Mouse (Mus musculus) cerebellum, adult 11-12 months (tissue): ENCODE data around the gene Gimap5.

Experiments
- DNase-seq: peaks from one replicate; pipeline ENCODE4 v3.0.0; 2022

Gene Gimap5

DNA sequence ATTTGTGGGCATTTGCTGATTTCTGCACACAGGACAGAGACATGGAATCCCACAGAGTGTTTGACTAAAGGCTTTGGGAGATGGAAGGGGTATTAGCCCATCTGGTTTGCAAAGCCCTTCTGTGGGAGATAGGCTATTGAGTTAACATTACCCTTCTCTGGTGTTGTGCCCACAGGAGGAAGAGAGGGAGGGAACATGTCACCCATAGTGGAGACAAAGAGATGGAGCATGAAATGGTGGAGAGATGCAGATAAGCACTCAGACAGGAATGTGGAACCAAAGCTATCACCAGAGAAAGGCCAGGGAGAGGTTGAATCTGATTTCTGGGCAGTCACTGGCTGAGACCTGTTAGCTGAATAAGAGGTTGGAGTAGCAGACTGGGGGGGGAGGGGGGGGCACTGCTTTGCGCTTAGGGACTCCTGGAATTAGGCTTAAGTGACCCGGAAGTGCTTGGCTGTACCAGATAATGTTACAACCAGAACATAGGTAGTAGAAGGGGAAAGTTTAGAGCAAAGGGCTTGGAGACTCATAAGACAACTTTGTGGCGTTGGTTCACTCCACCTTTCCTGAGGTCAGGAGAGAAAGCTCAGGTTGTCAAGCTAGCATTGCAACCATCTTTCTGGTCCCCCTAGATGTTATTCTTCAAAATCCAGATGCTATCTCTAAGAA, 5.4 kb upstream of the Gimap5 start:
- no peak for DNase-seq

DNA sequence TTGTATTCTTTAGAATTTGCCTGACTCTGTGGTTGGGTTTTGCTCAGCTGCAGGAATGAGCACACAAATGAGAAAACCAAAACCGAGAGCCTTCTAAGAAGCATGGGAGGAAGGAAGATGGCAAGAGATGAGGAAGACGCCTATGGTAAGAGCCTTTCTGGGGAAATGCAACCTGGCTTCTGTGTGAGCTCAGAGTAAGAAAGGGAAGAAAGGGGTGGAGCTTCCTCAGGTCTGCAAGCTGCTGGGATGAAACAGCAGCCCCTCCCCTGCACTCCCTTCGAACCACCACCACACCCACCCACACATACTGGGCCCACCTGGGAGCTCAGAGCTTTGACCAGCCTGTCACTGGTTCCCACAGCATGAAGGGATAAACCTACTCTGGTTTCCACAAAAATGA, 4.7 kb upstream of the Gimap5 start:
- no peak for DNase-seq

DNA sequence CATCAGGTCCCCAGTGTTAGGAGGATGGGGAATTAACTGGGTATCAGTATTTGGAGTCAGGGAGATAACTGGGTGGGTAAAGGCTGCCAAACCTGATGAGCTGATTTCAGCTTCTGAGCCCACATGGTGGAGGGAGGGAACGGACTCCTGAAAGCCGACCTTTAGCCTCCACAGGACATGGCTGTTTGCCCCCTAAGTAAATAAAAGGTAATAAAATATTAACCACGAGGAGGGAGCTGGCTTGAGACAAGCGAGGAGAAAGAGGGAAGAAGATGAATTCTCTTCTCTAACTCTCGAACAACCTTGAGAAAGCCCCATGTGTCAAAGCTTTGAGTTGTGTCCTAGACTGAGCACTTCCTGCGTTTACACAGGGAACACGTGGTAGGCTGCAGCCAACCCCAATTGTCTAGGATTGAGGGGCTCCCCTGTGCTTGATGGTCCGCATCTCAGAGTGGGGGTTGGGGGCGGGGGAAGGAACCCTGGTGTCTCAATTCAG, 4.2 kb upstream of the Gimap5 start:
- DNase-seq: no peak

DNA sequence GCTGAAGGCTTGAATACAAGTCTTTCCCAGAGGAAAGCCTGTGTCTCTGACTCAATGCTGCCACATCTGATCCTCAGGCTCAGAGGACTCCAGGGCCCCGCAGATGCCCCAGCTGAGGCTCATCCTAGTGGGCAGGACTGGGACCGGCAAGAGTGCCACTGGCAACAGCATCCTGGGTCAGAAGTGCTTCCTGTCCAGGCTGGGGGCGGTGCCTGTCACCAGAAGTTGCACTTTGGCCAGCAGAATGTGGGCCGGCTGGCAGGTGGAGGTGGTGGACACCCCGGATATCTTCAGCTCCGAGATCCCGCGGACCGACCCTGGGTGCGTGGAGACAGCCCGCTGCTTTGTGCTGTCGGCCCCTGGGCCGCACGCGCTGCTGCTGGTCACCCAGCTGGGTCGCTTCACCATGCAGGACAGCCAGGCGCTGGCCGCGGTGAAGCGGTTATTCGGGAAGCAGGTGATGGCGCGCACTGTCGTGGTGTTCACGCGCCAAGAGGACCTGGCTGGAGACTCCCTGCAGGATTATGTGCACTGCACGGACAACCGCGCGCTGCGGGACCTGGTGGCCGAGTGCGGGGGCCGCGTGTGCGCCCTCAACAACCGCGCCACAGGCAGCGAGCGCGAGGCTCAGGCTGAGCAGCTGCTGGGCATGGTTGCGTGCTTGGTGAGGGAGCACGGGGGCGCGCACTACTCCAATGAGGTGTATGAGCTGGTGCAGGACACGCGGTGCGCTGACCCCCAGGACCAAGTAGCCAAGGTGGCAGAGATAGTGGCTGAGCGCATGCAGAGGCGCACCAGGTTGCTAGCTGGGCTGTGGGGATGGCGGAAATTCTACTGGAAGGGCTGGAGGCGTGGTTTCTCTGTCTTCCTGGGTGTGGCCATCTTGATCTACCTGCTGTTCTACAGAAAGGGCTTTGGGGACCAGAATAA, 3.3 kb upstream of the Gimap5 start:
- DNase-seq: no peak

DNA sequence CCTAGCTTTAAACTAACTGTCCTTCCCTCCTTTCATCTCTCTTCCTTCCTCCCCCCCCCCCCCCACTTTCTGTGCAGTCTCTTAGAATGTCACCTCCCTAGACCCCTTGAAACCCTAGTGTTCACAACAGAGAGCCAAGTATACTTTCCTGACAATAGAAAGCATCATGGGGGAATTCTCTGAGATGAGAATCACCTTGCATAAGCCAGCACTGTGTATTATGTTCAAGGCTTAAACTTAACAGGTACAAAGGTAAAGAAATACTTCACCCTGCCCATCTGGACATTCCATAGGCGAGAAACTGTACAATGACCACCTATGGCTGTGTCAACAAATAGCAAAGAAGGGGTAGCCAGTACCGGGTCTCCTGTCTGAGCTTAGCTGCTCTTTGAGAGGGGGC, 507 bp upstream of the Gimap5 start:
- DNase-seq: no peak

DNA sequence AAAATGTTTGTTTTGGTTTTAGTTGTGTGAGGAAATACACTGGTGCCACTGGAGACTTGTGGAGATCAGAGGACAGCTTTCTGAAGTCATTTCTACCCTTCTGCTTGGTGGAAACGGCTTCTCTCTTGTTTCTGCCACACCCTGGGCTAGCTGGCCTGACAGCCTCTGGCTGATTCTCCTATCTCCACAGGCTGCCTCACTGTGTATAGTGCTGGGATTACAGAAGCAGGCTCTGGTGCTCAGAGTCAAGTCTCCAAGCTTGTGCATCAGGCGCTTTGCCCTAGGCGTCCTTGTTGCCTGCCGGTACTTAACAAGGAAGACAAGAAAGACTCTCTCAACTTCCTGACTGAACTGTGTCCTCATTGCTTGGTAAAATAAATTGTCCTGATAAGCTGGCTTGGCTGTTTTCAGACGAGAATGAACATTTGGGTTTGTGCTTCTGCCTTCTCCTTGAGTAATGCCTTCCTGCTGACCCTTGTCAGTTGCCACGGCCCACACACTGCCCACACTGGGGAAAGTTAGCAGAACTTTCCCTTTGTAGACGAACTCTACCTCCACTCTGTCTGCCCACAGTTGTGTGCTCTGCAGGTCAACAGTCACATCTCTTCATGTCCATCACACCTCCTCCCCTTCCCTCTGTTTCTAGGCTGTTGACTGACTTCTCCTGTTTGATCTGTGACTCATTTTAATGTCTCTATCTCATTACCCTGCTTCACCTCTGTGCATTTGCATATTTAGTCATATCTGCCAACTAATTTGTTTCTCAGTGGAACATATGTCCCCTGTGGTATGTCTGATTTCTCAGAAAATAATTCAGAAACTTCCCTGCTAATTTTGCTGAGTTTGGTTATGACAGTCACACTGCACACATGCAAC, 1.3 kb downstream of the Gimap5 start:
- DNase-seq: no peak

DNA sequence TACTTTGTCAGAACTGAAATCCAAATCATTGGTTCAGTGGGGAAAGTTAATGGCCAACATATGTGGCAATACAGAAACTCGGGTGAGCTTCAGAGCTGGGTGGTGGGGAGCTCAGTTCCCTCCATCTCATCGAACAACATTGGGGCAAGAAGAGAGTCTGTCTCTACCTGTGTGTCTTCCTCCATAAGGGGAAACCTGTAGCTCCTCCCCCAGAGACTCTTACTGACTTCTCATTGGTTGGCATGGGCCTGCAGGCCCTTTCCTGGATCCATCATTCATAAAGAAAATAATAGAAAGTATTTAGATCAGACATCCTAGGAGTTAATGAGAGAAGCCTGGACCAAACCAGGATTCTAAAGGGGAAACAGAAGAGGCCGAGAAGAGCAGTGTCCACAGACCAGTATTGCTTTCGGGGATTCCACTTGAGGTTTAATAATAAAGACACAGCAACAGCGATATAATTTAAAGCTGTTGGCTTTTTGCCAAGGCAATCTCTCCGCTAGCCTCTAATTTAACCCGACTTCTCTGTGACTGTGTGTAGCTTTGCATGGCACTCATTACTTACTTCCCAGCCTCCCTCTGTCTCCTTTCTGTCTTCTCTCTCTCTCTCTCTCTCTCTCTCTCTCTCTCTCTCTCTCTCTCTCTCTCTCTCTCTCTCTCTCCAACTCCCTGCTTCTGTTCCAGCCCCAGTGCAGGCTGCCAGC, 17.7 kb downstream of the Gimap5 start:
- no peak for DNase-seq

DNA sequence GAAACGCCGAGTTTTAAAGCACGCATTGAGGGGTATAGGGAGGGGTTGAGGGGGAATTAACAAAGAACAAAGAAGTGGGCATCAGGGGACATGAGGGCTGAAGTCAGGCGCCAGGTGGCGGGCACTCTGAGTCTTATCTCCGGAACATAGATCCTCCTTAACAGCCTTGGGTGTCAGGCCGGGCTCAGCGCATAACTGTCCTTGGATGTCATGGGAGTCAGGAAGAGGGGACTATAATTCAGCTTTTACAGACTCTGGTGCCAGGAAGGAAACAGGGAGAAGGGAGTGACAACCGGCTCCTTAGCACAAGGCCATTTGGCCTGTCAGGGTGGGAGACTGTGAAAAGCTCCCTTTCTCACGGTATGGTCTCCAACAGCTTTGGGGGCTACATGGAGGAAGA, 18.5 kb downstream of the Gimap5 start:
- no peak for DNase-seq

DNA sequence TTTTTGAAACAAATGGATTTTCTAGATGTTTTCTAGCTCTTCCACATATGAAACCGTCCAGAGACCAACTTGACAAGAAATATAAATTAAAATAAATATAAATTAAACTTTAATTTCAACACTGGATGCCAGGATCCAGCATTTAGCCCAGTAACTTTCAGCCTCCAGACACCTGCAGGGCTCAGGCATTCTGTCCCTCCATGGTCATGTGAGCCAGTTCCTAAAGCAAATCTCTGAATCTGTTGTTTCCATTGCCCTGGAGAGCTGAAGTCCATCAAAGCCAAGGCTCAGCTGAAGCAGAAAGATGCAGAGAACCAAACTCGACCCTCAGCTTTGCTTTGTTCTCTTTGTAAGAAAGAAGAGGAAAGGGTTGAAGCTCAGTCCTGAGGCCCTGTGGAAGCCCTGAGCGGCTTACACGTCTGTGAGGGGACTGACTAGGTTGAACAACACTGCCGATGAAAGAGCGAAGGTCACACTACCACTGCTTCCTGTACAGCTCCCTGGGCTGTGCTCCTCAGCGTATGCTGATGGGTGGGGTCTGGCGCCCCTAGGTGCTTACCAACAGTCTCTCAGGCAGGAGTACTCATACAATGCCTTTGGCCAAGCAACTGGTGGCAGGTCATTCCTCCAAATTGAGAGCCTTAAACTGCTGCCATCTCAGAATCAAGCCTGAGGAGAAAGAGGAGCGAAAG, 22.3 kb downstream of the Gimap5 start:
- no peak for DNase-seq

DNA sequence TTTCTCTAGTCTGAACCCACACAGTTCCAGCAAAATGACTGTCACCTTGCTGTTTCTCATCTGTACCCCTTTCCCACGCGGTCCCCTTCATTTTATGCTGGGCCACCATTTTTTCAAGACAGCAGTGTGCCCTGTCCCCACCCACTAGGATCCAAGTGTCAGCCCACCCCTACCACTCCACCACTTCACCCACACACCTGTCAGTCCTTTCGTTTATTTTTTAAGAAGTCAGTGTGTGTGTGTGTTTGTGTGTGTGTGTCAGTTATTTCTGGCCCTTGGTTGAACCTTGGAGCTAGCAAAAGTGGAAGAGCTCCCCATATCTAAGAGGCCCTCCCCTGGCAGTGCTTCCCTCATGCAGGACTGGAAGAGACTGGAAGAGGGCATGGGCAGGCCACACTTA, 22.9 kb downstream of the Gimap5 start:
- DNase-seq: no peak

DNA sequence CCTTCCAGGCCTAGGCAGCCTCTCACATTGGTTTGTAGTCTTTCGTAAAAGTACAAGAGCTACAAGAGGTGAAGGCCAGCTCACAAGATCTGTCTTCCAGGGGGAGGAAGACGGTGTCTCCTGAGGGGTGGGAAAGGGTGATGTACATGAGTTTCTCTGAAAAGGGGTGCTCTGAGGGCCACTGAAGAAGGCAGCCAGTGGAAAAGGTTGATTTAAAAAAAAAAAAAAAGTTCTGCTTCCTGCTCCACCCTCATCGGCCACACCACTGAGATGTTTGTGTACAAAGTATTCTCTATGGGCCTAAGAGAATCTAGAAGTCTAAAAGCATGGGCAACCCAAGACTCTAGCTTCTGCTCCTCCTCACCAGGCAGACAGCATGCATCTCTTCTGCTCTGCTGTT, 24.7 kb downstream of the Gimap5 start, which contains the start of gene Gimap3:
Gimap3 (minus strand) TSS at position 156 of the 400 bp plus-strand sequence.
- DNase-seq: no peak

DNA sequence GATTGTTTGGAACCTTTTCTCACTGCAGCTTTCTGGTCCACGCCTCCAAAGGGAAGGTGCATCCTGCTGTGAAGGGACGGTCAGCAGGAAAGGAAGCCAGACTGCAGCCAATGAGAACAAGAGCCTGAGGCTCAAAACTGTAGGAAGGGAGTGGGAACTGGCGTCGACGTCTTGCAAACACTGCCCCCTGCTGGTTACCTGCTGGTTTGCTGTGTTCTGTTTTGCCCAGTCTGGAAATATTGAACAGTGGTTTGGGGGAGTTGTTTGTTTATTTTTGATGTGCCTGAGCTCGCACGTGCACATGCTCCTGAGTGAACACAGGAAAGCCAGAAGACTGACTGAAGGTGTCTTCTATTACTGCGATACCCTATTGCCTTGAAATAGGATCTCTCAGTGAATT, 26.0 kb downstream of the Gimap5 start:
- peak; percentile 48 for DNase-seq

DNA sequence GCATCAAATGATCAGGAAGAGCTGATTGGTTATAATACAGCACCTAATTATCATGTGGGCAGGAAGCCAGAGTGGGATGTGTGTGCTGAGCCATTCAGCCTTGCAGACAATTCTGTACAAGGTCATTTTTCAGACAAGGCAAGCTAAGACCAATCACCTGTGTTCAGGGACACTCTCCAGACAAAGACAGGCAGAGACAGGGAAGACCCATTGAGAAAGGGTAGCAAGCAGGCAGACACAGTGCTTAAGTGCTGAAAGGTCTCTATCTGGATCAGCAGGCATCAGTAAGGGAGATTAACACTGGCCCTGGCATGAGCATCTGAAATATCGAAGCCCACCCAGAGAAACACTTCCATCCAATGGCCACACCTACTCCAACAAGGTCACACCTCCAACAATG, 38.4 kb downstream of the Gimap5 start:
- DNase-seq: no peak

DNA sequence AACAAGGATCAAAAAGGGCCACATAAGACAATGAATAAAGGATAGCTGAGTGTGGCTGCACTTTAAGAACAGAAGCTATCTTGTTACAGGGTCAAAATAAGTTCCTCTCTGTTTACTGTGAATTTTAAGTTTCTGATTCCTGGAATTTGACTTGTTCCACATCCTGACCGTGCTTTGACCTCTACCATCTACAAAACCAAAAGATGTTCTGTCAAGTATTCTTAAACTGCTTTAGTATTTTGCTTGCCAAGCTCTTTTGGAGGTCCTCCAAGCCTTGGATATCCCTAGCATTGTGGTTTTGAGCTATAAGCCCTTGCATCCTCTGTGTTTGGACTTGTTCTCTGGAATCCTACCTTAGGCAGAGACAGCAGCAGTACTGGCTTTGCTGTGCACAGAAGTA, 39.2 kb downstream of the Gimap5 start:
- no peak for DNase-seq

DNA sequence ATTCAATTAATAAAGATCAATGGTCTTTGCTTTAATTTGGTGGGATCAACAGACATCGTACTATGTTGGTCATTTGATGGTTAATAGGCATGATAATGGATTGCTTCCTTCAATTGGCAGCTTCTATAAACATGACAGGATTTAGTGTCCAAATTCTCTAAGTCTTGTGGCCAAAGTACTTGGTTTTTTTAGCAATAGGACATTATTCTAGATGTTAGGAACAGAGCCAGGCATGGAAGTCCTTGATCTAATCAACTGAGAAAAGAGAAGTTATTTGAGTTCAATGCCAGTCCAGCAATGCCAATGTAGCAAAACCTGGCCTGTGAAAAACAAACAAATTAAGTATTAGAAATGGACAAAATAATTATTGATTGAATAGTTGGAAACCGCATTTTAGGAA, 39.6 kb downstream of the Gimap5 start:
- no peak for DNase-seq

DNA sequence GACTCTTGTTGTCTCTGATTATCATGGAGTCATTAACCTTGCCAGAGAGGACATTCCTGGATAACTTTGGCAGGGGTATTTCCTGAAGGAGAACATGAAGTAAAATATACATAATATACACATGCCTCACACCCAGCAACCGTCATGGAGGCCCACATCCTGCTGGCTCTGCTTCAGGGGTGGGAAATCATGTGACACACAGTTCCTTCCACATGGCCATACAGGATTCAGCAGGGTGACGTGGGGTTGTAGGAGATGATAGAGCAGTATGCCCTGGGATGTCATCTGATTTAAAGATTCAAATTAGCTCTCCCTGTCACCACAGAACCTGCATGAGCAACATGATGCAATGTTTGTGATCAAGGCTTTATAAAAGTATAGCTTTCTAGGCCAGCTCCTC, 41.9 kb downstream of the Gimap5 start:
- no peak for DNase-seq

DNA sequence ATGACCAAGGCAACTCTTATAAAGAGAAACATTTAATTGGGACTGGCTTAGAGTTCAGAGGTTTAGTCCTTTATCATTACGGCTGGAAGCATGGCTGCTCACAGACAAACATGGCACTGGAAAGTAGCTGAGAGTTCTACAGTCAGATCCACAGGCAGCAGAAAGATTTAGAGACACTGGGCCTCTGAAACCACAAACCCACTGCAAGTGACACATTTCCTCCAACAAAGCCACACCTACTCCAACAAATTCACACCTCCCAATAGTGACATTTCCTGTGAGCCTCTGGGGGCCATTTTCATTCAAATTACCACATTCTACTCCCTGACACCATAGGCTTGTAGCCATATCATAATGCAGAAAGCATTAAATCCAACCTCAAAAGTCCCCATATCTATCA, 55.9 kb downstream of the Gimap5 start:
- no peak for DNase-seq

DNA sequence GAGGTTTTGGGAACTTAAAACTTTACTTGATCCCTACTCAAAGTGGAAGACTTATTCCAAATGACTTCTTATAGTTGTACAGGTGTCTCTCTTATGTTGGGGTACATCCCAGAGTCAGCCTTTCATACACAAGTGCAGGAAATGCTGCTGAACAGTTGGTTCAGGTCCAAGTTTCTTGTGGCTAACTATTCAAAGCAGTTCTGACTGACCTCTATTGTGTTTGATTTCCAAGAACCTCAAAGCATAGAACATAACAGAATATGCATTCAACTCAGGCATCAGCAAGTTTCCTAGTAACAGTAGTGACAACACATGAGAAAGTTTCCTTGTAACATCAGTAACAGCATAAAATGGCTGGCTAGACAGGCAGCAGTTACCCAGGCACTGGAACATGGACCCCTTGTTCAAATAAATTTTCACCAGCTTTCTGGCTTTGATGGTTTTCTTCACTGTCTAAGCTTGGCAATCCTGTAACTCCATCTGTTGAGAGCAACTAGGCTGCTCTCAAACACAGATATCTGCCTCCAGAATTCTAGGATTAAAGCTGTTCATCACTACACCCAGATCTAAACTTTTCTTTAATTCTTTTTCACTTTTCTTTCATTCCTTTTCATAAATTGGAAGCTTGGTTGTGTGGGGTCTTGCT, 57.5 kb downstream of the Gimap5 start:
- no peak for DNase-seq
